Mouse (Mus musculus): ENCODE data around the gene Tfap2a.

GRCm38 (mm10) chr13:40736107-40736780 is 1.9 kb downstream of the Tfap2a start:
- TF ChIP-seq REST (IDR thresholded peaks at IDR 0.05; ENCODE audit: insufficient read depth, insufficient read length) = no peak
- TF ChIP-seq POLR2A (IDR thresholded peaks at IDR 0.05; ENCODE audit: insufficient read length, low read depth) = no peak
- no peak for TF ChIP-seq CEBPB (IDR thresholded peaks at IDR 0.05; ENCODE audit: insufficient read depth, poor library complexity, severe bottlenecking)
- TF ChIP-seq MYOD1 (IDR thresholded peaks at IDR 0.05; ENCODE audit: control insufficient read depth in 1 of 3, insufficient read length in 2 of 3, low read depth in 2 of 3) = no peak
- TF ChIP-seq USF1 (IDR thresholded peaks at IDR 0.05; ENCODE audit: low read depth) = no peak
